In the genomic region with DNA sequence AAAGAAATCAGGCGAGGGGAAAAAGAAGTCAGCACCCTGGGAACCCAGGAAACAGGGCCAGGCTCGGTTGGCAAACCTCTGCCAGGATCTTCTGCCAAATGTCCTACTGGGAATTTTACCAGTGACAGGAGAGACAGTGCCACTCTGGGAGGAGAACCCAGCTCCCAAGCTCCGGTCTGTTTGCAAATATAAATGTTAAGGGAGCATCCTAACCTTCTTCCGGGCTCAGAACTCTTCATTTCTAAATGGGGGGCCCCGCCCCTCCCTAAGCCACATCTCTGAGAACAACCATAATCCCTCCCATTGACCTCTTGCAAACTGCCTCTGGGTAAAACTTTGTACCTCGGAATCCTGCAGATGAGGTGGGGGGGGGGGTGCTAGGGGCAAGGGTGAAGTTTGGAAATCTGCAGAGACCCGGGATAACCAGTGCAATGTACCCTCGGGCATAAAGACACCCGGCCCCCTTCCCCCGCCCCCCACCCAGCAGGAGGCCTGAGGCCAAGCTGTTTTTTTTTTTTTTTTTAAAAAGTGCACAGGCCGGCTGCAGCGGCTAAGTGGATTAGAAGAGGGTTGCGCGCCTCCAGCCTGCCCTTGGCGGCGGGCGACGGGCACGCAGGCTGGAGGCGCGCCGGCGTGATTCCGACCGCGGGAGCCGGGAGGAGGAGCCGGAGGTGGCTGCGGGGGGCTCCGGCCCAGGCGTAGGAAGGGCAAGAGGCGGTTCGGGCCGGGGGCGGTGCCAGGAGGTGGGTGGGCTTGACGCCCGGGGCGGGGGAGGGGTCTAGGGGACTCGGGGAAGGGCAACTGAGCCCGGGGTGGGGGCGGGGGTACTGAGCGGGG, we compare ENCODE assay signal across 8 mouse cellular contexts. TPM values are rescaled to one million over a fixed set of nuclear protein-coding genes. Genes with fewer than 3 reads are reported as not detected.
DNase-seq lines count a peak whose midpoint lies in the region; ATAC-seq lines count a peak whose summit lies in the region.

No protein-coding gene starts in this region.

- peak overlapping the region; percentile 84 for H3K9ac ChIP-seq in hindbrain, embryonic 13.5 days

- no peaks in the 10 kb centered on the region for H3K9me3 ChIP-seq in hindbrain, embryonic 13.5 days

- peak overlapping the region; percentile 100 for H3K4me2 ChIP-seq in hindbrain, embryonic 13.5 days

- 3% methylated on average over 29 of the region's 42 CpGs for WGBS in hindbrain, embryonic 13.5 days

- peaks cover 42% of the 10 kb centered on the region for H3K27me3 ChIP-seq in hindbrain, embryonic 13.5 days

- peak overlapping the region; percentile 67 for H3K4me3 ChIP-seq in hindbrain, embryonic 13.5 days

- no peaks in the 10 kb centered on the region for H3K36me3 ChIP-seq in hindbrain, embryonic 13.5 days

- H3K27ac ChIP-seq in hindbrain, embryonic 13.5 days, result peak overlapping the region; percentile 12; the same call in 1 of the 2 replicates

- H3K4me1 ChIP-seq in hindbrain, embryonic 13.5 days (replicated peaks), result peaks cover 47% of the 10 kb centered on the region

- peak; percentile 93 for DNase-seq in NIH3T3 (ENCODE audit: low read depth)
- DNase-seq in cerebellum, postnatal 10 days, result peak; percentile 89 to 91
- peak; percentile 14 to 49 for DNase-seq in frontal cortex, postnatal 10 days (ENCODE audit: low spot score in 2 of 2)
- peak; percentile 62 to 69 for DNase-seq in left cerebral cortex, adult 18-20 months (ENCODE audit: low spot score in 2 of 2)
- DNase-seq in lung, postnatal 36 days, result peak; percentile 82
- DNase-seq in retina, embryonic 14.5 days (ENCODE audit: low spot score), result peak; percentile 92
- DNase-seq in thymus, postnatal 36 days, result peak; percentile 85 to 90

- peak; percentile 84 for ATAC-seq in hindbrain, embryonic 13.5 days (ENCODE audit: low FRiP score)

RNA-seq across cellular contexts. Expression of gene Jade2, which starts 2.3 kb away (rescaled TPM):
- 0.23 and 0.32 TPM in 2 replicates for polyA plus RNA-seq in hindbrain, embryonic 13.5 days (2015; fragmentation: Nextera tagmentation; extraction: Ambion mirVana)
- total RNA-seq in left cerebral cortex, adult 18-20 months (2021), result 10 to 100 TPM; 65.4 to 70.5 TPM

Comparison
In these comparisons a context has a peak if more than half of its experiments do, and no peak if none do; other contexts are left out.
1. Peak in every context shown above with its lines: DNase-seq, ATAC-seq, H3K4me3 ChIP-seq and H3K27ac ChIP-seq.
2. DNase-seq: peak in every context shown above with its lines; median percentile 93 in NIH3T3; 92 in retina, embryonic 14.5 days; 90 in cerebellum, postnatal 10 days; 88 in thymus, postnatal 36 days; 82 in lung, postnatal 36 days; 66 in left cerebral cortex, adult 18-20 months; 32 in frontal cortex, postnatal 10 days.